Mouse (Mus musculus): ENCODE measurements around the gene Cplx1.

DNA sequence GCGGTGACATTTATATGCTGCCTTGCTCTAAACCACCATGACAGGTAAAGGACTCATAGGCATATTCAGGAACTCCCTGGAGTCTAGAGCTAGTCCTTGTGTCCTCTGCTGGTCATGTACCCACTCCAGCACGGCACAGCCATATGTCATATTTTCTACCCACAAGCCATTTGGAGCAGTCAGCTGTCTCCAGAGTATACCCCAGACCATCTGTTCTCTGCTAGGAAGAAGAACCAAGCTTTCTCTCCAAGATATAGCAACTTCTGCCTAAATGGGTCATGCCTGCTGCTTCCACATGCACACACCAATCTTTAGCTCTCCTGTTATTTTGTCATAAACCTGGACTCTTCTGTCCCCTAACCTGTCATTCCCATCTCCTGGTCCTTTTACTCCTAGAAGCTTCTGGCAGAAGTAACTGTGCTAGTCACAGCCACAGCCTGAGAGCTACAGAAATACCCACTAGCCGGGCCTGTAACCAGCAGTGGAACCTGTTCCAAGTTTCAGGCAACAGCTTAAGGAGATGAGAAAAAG lies 31.6 kb upstream of the Cplx1 start:
- TF ChIP-seq CTCF (IDR thresholded peaks at IDR 0.05; ENCODE audit: extremely low read depth, insufficient read length, insufficient replicate concordance, low read depth, low read length): no peak
- TF ChIP-seq POLR2A (IDR thresholded peaks at IDR 0.05; ENCODE audit: low read depth, low read length): no peak
